Mouse (Mus musculus): ENCODE data around the gene Larp1b. TPM values are rescaled to one million over a fixed set of nuclear protein-coding genes. Genes with fewer than 3 reads are reported as not detected.
"Not testable (repeated sequence)": the region's sequence is repeated elsewhere in the genome, so short reads cannot be mapped to it uniquely, and the experiment has no call there.

Larp1b gene
- 10 to 100 TPM; 17.8 to 20.0 TPM for total RNA-seq (2021)
- long read RNA-seq, experiment 1, transcript Larp1b-202 (10 exons, 2,497 nt) = major isoform, 10 of 20 reads
- long read RNA-seq, experiment 1, partial matches to known transcripts = 3 of 20 reads
- long read RNA-seq, experiment 1, other reads (novel, unspliced or antisense) = 7 of 20 reads
- long read RNA-seq, experiment 2, transcript Larp1b-202 (10 exons, 2,497 nt) = major isoform, 14 of 19 reads
- long read RNA-seq, experiment 2, partial matches to known transcripts = 0 of 19 reads
- long read RNA-seq, experiment 2, other reads (novel, unspliced or antisense) = 5 of 19 reads

DNA sequence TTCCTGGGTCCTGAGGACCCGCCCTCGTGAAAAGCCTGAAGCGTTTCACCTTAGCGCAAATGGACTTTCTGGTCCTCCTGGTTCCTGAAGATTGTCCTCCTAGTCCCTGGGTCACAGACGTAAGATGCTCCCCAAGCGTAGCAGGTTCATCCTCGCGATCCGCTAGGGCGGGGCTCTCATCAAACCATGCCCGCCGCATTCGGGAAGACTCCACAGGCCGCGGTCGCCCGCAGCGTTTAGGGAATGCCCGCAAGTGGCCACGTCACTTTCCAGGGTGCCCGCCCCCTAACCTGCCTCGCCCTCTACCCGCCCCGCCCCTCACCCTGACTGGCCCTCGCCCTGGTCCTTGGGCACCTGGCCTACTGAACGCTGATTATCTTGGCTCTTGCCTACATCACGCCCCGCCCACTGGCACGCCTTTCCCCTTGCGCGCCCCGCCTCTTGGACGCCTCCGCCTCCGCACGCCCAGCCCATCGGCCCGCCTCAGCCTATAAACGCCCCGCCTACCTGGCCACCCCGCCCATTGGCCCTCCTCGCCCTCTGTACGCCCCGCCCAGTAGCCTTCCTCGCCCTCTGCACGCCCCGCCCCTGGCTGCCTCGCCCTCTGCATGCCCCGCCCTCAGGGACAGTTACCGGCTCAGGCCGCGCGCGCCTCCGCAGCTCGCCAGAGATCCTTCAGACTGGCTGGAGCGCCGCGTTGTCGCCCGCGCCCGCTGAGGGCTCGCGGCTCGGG, at the start of gene Larp1b:
Gene Larp1b (plus strand): TSS at position 659 of the 733 bp plus-strand sequence.
- DNase-seq (ENCODE audit: low spot score in 2 of 2) = peak; percentile 97 to 99

- DNase-seq (ENCODE audit: low spot score in 2 of 2) = not testable (repeated sequence)
Measured at GRCm38 (mm10) chr3:40902443-40902842, 47.2 kb upstream of the Larp1b start, which contains the start of gene 1700034I23Rik. Gene 1700034I23Rik, minus strand, starts transcription at chr3:40902543.

DNA sequence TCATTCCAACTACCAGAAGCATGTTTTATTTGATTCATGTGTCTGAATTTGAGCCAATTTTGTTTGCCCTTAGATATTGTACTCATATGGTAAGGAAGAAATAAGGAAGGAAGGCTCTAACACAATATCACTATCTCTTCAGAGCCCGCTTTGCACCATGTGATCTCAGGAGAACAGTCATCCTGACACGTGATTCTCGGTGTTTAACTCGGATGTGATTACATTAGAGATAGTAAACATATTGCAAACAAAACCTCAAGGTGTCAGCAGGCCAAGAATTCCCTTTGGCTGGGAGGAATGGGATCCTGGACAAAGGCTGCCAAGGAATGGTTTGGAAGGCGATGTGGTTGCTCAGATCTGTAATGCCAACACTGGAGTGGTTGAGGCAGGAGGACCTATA, 11.4 kb upstream of the Larp1b start:
- no peak for DNase-seq (ENCODE audit: low spot score in 2 of 2)

GRCm38 (mm10) chr3:40938592-40938991, 11.0 kb upstream of the Larp1b start:
- DNase-seq (ENCODE audit: low spot score in 2 of 2) = no peak

GRCm38 (mm10) chr3:40939019-40939418, 10.6 kb upstream of the Larp1b start:
- DNase-seq (ENCODE audit: low spot score in 2 of 2) = no peak

DNA sequence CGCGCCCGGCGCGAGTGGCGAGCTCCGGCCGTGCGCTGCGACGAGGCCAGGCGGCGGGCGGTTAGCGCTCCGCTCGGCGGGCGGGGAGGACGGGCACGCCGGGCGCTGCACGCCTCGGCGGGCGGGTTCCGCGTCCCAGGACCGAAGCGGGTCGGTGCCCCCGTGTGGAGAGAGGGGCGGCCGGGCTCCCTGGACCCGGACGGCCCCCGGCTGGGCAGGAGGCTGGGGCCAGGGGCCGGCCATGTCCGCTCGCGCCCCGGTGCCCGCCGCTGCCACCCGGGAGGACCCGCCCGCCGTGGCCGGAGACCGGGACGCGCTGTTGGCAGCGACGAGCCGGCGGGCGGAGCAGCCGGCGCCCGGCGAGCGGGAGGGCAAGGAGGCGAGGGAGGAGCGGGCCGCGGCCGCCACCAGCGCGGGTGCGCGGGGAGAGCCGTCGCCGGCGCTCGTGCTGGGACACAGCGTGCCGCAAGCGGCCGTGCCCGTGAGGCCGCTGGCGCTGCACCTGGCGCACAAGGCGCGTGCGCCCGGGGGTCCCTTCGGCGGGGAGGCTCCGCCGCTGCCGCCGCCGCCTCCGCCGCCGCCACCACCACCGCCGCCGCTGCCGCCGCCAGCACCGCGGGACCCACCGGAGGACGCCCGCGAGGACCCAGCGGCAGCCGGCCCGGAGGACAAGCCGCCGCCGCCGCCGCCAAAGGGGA, 424 bp downstream of the Larp1b start:
- peak in 1 of 2 experiments; percentile 15 for DNase-seq (ENCODE audit: low spot score in 2 of 2)

- peak; percentile 16 to 28 for DNase-seq (ENCODE audit: low spot score in 2 of 2)
Measured at GRCm38 (mm10) chr3:40950601-40951201, 1.1 kb downstream of the Larp1b start.

DNA sequence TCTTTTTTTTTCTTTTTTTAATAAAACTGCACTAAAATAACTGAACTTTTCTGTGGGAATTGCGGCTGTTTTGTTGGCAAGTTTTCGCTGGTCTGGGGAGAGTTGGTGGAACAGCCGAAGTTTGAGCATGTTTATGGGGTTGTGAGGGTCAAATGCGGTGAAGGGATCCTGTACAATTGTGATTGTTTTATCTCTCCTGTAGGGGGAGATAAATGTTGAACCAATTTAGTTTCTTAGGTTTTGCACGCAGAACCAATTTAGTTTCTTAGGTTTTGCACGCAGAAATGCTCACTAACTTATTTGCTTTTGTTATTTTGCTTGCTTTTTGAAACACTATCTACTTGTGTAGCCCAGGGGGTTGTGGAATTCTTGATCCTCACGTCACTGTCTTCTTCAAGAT, 1.7 kb downstream of the Larp1b start:
- DNase-seq (ENCODE audit: low spot score in 2 of 2) = no peak

DNA sequence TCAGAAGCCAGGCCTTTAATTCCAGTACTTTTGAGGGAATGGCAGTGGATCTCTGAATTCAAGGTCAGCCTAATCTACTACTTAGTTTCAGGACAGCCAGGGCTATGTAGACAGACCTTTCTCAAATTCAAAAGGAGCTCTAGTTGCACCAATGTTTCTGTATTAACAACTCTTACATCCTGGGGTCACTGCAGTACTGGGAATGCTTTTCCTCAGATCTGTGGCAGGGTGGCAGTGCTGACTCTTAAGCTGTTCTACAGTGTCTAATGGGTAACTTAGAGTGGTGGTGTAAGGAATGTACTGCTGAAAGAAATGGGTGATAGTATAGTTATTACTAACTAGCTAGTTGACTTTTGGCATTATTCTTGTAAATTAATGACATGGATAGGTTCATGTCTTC, 3.0 kb downstream of the Larp1b start:
- DNase-seq (ENCODE audit: low spot score in 2 of 2) = no peak

- no peak for DNase-seq (ENCODE audit: low spot score in 2 of 2)
Measured at GRCm38 (mm10) chr3:40954792-40955191, 5.2 kb downstream of the Larp1b start.

DNA sequence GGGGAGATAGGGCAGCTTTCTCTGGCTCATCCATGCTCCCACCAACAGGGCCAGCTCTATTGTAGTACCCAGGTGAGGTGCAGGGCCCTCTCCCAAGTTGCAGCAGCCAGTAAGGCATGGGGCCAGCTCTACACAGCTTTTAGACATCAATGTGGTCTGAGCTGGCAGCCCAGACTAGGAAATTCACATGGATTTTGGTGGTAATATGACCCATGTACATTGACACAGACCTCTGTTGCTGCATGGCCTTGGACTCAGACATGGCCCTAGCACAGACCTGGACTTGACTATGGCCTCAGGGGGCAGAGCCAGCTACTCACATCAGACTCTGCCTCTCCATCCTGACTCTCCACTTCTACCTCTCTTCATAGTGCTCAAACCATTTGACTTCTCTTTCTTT, 9.2 kb downstream of the Larp1b start:
- no peak for DNase-seq (ENCODE audit: low spot score in 2 of 2)

- DNase-seq (ENCODE audit: low spot score in 2 of 2) = no peak
Measured at GRCm38 (mm10) chr3:40980758-40981157, 31.1 kb downstream of the Larp1b start.

- no peak for DNase-seq (ENCODE audit: low spot score in 2 of 2)
Measured at GRCm38 (mm10) chr3:40987539-40987938, 37.9 kb downstream of the Larp1b start.

DNA sequence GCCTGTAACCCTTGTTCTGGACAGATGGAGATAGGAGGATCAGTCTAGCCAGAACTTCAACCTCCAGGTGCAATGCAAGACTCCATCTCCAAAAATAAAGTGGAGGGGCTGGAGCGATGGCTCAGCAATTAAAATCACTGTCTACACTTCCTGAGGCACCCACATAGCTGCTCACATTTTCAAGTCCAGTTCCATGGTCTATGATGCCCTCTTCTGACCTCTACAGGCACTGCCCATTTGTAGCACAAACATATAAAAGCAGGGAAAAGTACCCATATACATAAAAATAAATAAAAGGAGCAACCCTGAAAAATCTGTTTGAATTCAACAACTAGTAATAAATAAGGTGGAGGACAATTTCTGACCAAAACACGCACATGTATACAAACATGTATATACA, 39.1 kb downstream of the Larp1b start:
- no peak for DNase-seq (ENCODE audit: low spot score in 2 of 2)

DNA sequence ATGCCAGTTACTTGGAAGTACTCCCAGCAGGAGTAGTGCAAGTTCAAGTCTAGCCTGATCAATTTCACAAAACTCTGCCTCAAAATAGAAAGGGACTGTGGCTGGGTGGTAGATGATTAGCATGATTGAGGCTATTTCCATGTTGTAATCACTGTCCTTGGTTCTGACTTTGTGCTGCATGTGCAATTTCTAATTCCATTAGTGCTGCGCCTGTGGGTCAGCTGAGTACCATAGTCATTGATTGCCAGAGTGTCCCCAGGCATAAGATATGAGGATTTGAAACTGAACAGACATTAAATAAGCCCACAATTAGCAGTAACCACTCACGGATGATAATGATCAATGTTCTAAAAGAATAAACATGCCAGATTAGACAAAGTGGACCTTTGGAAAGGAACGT, 41.9 kb downstream of the Larp1b start:
- no peak for DNase-seq (ENCODE audit: low spot score in 2 of 2)

GRCm38 (mm10) chr3:40995161-40995560, 45.5 kb downstream of the Larp1b start:
- DNase-seq (ENCODE audit: low spot score in 2 of 2) = no peak

- no peak for DNase-seq (ENCODE audit: low spot score in 2 of 2)
Measured at GRCm38 (mm10) chr3:41009315-41009714, 59.7 kb downstream of the Larp1b start.

GRCm38 (mm10) chr3:41009990-41010389, 60.4 kb downstream of the Larp1b start:
- DNase-seq (ENCODE audit: low spot score in 2 of 2) = peak; percentile 14 to 63

DNA sequence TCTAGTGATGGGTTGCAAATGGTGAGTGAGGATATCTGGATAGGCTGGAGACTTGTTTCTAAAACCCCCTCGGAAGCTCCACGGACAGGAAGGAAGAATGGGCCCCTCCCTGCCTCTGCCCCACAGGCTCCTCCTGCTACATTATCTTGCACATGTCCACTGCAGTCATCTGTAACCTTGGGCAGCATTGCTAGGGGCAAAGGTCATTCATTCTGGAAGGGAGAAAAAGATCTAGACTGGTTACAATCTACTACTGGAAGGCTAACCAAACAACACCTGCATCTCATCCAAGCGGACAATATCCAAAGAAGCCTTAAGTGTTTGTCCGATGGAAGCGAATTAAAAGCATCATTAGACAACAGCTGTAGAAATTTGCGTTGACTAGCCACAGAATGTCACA, 61.1 kb downstream of the Larp1b start:
- DNase-seq (ENCODE audit: low spot score in 2 of 2) = no peak

- no peak for DNase-seq (ENCODE audit: low spot score in 2 of 2)
Measured at GRCm38 (mm10) chr3:41012451-41012850, 62.8 kb downstream of the Larp1b start.

DNA sequence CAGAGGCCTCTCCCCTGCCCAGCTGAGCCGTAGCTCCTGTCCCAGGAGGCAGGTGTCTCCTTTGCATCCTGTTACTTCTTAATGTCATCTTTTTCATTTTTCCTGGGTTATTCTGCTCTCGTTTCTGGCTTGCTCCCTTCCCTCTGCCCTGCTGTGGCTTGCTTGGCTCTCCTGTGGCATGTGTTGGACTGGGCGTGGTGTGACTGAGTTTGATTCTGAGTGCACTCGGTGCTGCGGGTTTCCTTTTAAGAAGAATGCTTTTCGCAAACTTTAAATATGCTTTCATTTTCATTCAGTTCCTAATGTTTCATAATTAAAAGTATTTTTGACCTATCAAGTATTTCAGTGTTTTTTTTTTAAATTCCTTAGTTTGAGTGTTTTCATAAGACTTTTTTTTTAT, 65.3 kb downstream of the Larp1b start:
- DNase-seq (ENCODE audit: low spot score in 2 of 2) = no peak

All from layer of hippocampus, postnatal 14 days (tissue).